Mouse (Mus musculus) fat pad, adult 2 months (tissue): ENCODE measurements around the gene Scrn2.
A peak's percentile ranks its signal among the peaks of the same experiment; 100 is the strongest.

Experiments used
- DNase-seq: peaks from one replicate; pipeline ENCODE4 v3.0.0-alpha.2; 2011; ENCODE audit warnings: low read depth, low spot score; ENCODE audit errors: extremely low read depth

Scrn2 gene

GRCm38 (mm10) chr11:97049492-97050085 lies 19.9 kb downstream of the Scrn2 start:
- DNase-seq = no peak

DNA sequence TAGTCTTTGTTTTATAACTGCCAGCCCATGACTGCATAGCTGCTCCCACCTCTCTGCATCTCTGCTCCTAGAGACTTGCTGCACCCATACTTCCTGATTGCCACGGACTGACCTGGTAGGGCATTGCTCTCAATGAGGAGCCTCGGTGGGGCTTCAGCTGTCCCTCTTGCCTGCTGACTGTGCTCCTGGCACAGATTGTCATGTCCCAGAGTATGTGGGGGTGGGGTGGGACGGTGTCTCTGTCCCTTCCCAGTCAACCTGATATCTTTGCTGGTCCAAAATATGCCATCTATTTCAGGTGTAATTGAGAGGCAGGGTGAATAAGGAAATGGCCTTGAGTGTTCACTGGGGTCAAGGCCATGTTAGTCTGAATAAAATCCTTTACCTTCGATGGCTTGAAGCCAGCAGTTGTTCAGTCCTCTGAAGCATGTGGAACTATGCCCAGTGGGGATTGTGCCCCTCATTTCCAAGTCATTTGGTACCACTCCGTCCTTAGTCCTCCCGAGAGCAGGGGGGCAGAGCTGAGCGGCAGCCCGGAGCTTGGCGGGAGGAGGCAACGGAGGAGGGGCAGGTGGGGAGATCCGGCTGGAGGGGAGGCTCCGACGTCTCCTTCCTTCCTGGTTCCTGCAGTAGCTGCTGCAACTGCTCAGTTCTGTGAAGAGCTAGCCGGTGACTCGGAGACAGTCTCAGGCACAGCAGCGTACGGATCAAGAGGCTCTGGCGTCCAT lies 20.6 kb downstream of the Scrn2 start, which contains the start of gene Osbpl7:
Gene Osbpl7 (plus strand): TSS at position 413 of the 728 bp plus-strand sequence.
- DNase-seq = no peak

GRCm38 (mm10) chr11:97050944-97051586 lies 21.3 kb downstream of the Scrn2 start:
- no peak for DNase-seq

GRCm38 (mm10) chr11:97052219-97052646 lies 22.5 kb downstream of the Scrn2 start:
- no peak for DNase-seq

DNA sequence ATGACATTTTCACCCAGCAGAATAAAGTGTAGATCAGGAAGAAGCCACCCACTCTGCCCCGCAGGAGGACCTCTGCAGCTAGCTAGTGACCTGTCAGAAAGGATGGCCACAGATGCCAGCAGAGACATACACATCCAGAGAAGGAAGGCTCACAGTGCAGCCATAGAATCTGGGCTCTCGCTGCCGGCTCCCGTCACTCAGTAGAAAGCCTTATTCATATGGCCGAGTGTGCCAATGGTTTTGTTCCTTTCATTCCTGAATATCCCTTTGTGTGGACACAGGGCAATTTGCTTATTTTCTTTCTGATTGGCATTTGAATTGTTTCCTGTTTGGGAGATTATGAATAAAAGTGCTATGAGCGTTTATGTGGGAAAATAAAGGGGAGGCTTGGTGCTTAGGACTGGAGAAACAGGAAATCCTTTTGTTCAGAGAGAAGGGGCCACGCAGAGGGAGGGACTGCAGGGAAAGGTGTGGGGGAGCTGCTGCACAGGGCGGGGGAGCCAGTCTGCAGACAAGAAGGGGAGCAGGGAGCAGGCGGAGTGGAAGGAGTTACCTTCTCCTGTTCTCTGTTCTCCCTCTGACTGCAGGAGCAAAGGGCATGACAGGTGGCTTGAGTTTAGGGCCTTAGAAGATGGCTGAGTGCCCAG lies 33.7 kb downstream of the Scrn2 start:
- DNase-seq = no peak

DNA sequence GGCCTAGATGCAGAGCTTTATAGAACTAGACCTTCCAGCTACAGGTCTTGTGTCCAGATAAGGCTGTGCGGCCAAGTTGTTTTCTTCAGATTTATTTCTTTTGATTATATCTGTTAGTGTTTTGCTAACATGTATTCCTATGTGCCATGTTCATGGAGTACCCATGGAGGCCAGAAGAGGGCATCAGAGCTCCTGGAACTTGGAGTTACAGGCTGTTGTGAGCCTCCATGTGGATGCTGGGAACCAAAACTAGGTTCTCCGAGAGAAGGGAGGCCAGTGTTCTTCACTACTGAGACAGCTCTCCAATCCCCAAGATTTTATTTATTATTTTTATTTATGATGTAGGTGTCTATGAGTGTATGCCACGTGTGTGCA lies 34.2 kb downstream of the Scrn2 start:
- DNase-seq = no peak

- DNase-seq = no peak
Observed at GRCm38 (mm10) chr11:97065538-97066295, 36.0 kb downstream of the Scrn2 start.

DNA sequence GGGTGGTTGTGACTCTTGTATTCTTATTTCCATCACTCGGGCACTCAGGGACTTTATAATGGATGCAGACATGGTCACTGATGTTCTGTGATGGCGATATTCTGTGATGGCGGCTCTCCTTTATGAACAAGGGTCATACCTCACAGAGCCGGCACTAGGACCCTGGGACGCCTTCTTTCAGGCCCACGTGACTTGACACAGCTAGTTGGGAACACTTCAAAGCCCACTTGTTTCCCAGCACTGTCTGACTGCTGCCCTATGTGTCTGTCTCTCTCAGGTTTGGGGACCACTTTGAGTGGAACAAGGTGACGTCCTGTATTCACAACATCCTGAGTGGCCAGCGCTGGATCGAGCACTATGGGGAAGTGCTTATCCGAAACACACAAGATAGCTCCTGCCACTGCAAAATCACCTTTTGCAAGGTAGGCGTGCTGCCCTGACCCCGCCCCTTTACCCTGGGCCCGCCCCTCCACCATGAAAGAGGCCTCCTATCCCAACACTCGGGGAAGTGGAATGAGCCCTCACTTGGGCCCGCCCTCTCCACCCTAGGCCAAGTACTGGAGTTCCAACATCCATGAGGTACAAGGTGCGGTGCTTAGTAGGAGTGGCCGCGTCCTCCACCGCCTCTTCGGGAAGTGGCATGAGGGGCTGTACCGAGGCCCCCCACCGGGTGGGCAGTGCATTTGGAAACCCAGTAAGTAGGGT lies 37.1 kb downstream of the Scrn2 start:
- no peak for DNase-seq

DNA sequence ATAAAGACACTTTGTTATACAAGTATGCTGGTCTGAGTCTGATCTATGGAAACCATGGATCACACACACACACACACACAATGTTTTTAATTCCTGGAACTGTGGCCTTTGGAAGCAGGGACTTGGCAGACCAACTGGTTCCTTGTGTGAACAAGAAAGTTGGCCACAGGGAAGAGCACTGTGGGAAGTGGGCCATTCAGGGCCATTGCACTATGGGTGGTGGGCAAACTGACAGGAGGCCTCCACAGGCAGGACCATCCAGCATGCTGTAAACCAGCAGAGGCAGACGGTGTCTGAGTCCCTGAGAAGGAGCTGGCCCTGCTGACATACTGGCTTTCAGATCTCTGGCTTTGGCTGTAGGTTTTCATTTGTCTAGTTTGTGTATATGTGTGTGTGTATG lies 39.6 kb downstream of the Scrn2 start:
- DNase-seq = no peak

GRCm38 (mm10) chr11:97069770-97070169 lies 40.0 kb downstream of the Scrn2 start:
- DNase-seq = no peak

DNA sequence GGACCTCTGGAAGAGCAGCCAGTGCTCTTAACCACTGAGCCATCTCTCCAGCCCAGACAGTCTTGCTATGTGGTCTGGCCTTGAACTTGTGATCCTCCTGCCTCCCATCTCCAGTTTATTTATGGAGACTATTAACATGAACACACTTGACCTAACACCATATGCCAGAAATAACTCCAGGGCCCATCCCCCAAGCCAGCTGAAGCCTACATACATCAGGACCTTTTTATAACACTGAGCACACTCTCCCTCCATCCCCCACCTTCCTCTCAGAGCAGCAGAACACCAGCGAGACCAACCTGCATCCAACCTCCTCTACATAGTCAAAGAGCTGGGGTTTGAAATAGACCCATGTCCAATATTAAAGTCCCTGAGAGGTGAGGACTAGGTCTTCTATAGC lies 41.4 kb downstream of the Scrn2 start:
- DNase-seq = no peak

DNA sequence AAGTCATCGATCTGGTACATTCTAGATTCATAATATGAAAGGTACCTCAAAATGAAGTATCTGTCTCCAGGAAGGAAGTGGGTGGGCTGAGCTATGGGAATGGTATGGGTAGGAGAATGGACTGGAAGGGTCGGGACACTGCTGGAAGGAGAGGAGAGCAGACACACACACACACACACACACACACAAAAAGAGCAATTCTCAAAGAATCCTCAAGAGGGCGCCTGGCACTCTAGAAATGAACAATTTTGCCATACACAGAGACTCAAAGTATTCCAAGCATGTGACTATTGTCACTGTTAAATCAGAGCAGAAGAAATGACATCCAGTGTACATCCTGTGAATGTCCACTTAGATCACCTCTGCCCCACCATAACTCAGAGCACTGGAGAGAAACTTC lies 42.8 kb downstream of the Scrn2 start:
- no peak for DNase-seq

DNA sequence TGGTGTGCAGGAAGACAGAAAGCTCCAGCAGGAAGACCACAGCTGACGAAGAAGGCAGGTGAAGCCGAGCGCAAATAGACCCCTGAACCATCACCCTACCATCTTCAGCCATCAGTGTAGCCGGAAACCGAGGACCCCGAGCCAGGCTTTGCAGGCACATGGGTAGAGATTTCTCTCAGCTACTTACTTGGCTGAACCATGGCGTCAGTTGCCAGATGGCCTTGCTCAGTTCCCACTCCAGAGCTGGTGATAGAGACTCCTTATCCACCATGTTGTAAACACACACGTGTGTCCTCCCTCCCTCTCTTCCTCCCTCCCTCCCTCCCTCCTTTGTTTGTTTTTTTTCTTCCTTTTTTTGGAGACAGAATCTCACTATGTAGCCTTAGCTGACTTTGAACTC lies 44.5 kb downstream of the Scrn2 start:
- DNase-seq = no peak

DNA sequence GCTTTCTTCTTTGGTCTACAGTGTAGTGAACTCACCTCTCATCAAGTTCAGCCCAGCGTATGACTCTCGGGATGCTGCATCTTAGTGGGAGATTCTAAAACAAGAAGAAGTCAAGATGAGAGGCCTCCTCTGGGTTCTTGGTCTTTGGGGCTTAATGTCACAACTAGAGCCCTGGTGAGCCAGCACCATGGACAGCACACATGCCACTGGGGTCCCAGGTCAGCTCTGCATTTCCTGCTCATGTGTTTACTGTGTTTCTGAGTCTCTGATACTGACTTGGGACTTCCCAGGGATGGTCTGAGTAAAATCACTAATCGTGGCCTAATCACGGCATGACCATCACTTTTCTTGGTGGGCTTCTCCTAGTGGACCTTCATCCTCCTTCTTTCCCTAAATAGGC lies 49.0 kb downstream of the Scrn2 start:
- DNase-seq = no peak

DNA sequence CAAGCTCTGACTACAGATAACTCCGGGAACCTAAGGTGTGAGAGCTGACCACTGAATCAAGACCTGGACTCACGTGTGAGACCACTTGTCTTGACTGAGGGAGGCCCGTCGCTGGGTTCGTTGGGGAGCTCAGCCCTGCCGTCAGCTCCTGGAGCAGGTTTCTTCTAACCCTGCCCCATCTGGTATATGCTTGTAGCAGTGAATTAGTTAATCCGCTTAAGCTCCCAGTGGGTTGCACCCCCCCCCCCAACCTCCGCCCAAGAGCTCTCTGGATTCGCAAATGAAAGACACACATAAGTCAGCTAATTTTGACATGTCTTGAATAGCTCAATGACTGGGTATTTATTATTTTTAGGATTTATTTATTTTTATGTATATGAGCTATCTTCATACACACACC lies 50.6 kb downstream of the Scrn2 start:
- DNase-seq = no peak

DNA sequence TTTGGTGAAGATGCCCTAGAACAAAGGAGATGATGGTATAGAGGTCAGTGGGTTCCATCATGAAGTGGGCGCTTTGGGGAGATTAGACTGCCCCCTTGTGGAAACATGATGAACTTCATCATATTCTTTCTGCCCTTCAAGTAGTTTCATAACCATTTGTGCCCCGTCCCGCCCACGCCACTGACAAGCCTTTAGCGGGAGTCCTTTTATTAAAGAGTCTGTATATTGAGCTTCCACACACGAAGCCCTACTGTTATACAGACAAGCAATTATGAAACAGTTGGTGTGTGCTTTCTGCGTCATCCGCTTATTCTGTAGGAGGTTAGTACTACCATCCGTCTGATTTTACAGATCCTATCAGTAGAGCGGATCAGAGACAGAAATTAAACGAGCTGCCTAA lies 53.2 kb downstream of the Scrn2 start:
- DNase-seq = peak; percentile 19
